Mouse (Mus musculus) cerebellum, postnatal 4 days (tissue): ENCODE measurements at regions not wholly inside any gene's neighbourhood (a gene's known extent, or its start where the extent isn't known, plus 50 kb on each side); places are given as distances from the start of the nearest gene placed in this dataset.

Experiments
- DNase-seq, 2 experiments: peaks; one replicate each; pipeline ENCODE4 v3.0.0; 2022; ENCODE audit warnings: low spot score in 2 of 2, mixed read lengths in 1 of 2

DNA sequence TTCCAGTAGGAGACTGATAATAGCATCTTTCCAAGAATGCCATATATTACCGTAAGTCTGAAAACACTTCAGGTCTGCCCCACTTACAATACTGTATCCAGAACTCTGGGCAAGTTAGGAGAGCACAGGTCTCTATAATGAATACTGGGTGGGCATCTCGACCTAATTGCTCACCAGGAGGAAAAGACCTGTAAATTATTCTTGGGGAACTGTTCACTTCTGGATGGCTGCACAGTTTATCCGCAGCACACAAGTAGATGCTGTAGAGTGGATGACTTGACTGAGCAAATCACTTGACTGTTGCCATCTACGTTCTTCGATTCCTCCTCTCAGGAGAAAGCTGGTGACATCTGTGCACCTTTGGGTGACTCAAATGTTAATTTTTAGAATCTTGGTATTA is 159.8 kb downstream of the Rpl36a-ps1 start:
- DNase-seq = no peak

- no peak for DNase-seq
Observed at GRCm38 (mm10) chr14:98833230-98833999, 160.7 kb downstream of the Rpl36a-ps1 start.

DNA sequence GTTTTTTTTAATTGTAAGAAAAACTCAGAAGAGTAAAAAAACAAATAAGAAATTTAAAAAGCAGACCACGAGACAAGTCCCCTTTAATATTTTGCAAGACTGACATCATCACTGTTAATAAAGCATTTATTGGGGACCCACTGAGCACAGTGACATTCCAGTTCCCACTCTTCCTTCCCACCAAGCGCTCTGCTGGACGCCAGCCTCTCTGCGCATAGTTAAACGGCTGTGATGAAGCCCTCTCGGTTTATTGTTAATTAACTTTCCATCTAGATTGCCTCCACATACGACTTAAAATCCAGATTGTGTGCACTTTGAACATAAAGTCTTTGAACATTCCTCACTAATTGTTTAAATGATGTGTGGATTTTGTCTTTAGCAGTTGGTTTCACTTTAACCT is 161.7 kb downstream of the Rpl36a-ps1 start:
- no peak for DNase-seq

DNA sequence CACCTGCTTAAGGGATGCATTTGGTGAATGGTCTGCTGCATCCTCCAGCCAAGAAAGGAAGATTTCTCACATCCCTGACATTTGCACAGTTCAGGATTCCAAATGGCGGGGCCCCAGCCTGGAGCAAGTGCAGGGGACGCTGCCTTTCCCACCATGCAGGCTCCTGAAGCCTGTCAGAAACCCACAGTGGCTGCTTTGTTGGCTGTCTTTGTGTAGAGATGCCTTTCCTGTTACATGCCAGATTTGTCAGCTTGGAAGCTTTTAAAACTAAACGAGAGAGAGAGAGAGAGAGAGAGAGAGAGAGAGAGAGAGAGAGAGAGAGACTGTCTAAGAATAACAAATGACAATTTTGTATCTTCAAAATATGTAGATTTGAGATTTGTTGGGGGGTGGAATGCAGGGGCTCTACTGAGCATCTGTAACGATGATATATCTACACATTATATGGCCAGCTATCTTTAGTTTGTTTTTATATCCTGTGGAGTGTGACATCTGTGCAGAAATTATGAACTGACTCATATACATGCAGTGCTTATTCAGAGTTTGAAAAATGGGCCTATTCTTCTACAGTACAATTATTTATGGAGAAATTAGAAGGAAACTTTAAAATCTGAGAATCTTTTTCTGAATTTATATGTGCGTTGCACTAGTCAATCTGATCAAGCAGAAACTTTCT is 164.0 kb downstream of the Rpl36a-ps1 start:
- DNase-seq = peak in 1 of 2 experiments; percentile 21

DNA sequence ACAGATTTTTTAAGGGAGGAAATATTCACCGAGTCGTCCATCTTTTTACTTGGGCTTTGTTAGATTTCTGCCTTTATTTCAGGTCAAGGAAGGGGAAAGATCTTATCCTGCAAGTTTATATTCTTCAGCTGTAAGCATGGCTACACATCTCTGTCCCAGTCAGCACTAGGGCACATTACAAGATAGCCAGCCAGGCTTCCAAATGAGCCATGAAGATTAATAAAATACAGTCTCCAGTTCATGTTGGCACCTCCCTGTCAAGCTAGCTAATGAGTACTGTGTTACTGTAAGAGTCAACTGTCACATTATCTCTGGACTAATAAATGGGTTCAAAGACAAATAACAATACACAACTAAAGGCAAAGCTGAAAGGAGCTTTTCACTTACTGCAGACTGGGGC is 166.6 kb downstream of the Rpl36a-ps1 start:
- no peak for DNase-seq

DNA sequence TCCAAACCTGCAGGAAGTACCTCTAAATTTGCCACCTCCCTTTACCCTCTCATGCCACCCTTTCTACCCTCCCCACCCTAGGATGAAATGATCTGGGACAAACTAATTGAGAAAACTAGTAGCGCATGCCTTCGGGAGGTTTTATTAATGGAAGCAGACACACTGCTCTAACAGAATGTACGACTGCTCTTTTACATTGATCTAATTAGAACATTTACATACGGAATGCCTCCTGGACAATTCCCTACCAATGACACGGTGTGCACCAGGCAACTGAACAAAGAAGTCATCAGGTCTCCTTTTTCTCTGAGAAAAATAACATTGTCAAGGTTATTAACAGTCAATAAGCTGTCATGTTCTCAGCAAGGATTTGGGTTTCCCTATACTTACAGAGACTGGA is 180.5 kb downstream of the Rpl36a-ps1 start:
- DNase-seq = no peak

DNA sequence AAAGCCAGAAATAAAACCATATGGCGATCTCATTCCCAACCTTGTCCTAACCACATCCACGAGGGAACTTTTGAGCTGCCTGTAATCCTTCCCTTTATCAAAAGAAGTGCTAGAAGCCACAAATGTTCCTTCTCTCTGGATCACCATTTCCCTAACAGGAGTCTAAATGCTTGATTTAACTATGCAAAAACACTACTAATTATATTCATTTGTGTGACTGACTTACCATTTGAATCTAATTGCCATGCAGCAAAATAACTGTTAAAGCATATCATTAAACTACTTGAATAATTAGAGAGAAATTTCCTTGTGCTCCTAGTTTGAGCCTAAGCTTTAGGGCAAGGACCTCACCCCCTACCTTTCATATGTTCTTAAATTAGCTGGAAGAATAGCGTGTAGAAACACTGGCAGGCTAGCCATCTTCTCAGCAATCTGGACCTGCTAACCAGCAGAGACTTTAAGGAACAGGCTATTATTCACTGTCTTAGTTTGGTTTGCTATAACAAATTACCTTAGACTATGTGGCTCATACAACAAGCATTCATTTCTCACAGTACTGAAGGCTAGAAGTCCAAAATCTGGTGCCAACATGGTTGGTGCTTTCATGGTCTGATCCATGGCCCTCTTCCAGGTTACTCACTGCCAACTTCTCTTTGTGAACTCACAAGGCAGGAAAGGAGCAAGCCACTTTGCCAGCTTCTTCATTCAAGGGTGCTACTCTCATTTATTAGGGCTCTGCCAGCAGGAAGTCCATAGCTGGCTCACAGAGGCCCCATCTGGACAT is 183.7 kb downstream of the Rpl36a-ps1 start:
- DNase-seq = peak in 1 of 2 experiments; percentile 49

- DNase-seq = no peak
Observed at GRCm38 (mm10) chr14:98808117-98808516, 186.0 kb downstream of the Rpl36a-ps1 start.

DNA sequence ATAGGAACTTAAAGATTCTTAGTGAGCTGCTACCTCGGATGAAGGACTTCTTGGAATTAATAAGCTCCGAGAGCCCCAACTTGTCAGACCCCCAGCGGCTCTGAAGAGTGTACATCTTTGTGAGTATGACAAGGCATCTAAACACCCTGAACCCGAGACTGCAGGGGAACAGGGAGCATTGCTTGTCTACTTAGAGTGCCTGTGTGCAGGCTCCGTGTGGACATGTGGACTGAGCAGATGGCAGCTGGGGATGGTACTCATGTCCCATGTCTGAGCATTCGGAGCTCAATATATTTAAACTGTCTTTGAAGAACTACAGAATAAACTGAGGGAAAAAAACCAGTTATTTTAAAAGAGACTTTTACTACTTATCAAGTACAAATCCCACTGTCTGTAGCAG is 189.1 kb downstream of the Rpl36a-ps1 start:
- no peak for DNase-seq

- no peak for DNase-seq
Observed at GRCm38 (mm10) chr14:98801293-98801692, 192.8 kb downstream of the Rpl36a-ps1 start.

- no peak for DNase-seq
Observed at GRCm38 (mm10) chr14:98791970-98792369, 202.1 kb downstream of the Rpl36a-ps1 start.

GRCm38 (mm10) chr14:98791232-98791906 is 202.7 kb downstream of the Rpl36a-ps1 start:
- no peak for DNase-seq

DNA sequence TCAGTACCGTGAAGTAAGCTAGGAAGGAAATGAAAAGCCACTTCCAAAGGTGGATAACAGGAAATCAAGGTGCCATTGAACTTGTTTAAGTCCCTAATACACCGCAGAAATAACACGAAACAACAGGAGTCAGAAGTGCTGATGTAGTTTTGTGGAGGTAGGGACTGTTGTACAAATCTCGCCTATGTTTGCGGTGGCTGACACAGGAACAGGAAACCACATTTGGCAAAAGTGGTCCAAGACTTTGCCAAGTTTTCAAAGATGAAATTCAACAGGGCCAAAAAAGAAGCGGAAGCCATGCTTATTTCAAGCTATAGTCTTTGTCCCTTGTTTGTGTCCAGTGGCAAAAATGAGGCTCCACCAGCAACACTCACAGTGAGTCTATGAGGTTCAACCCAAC is 204.3 kb downstream of the Rpl36a-ps1 start:
- no peak for DNase-seq

- no peak for DNase-seq
Observed at GRCm38 (mm10) chr14:98781711-98782110, 212.4 kb downstream of the Rpl36a-ps1 start.

DNA sequence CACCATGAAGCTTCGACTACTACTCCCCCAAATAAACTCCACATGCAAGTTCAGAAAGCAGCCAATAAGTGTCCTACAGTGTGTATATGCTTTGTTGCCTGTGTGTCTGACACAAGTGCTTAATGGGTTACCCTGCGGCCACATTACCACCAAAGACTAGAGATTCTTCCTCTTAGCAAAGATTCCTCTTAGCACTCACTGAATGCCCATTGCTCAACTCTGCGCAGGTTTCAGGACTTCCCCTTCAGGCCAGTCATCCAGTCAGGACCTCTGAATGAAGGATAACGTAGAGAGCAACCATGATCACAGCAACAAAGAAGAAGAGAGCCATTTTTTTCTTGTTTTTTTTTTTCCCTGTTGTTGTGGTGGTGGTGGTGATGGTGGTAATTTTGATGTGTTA is 222.0 kb downstream of the Rpl36a-ps1 start:
- DNase-seq = no peak

- no peak for DNase-seq
Observed at GRCm38 (mm10) chr14:98768845-98769244, 225.3 kb downstream of the Rpl36a-ps1 start.

- DNase-seq = no peak
Observed at GRCm38 (mm10) chr14:98767481-98767880, 226.6 kb downstream of the Rpl36a-ps1 start.

GRCm38 (mm10) chr14:98765358-98765757 is 228.8 kb downstream of the Rpl36a-ps1 start:
- no peak for DNase-seq

DNA sequence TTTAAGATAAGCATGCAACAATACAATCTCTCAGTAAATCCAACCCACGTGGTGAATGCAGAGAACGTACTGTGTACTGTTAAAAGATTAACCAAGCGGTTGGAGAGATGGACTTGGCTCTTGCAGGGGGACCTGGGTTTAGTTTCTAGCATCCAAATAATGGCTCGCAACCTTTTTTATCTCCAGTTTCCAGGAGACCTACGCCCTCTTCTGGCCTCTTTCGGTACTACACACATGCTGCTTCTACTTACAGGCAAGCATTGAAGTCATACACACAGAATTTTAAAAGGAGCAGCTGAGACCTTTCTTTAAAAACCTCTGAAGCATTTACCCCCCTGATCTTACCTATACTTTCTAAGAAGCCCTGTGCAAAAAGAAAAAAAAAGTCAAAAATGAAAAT is 243.4 kb downstream of the Rpl36a-ps1 start:
- DNase-seq = no peak

DNA sequence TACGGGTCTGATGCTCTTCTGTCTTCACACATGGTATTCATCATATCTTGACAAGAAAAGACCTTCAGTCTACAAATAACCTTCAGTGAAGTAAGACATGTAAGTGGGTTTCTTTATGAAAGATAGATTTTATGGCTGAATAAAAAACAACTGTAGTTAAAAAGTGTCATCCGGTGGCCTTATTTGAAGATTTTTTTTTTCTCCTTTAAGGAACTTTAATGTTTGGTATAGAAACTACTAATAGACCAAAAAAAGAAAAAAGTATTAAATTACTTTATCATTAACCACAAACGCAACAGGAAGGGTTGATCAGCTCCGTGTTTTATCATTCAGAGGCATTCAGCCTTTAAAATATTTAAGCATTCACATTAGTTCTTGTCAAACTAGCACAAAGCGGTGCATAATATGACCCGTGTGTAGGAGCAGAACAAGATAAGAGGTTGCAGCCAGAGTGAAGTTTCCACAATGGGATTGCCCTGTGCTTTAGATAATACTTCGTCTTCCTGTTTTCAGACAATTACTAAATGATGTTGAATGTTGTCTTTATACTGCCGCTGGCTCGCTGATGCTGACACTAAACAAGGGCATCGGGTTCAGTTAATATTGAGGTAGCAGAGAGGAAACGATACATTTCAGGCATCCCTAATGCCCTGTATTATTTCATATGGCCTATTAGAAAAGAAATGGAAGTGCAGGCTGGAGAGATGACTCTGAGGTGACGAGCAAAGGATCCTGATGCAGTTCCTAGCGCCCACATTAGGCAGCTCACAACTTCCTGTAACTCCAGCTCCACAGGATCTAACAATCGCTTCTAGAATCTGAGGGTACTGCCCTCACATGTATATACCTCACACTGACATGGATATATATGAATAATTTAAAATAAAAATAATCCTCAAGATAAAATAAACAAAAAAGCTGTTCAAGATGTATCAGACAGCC is 244.8 kb downstream of the Rpl36a-ps1 start:
- DNase-seq = no peak
